Mouse (Mus musculus): ENCODE data around the gene Zfp362.

Gene Zfp362

GRCm38 (mm10) chr4:128806043-128806826 lies at the start of gene Zfp362:
Zfp362 (minus strand) TSS chr4:128806045.
- no peak for DNase-seq (ENCODE audit: extremely low read depth, low read depth, low spot score)

- no peak for DNase-seq (ENCODE audit: extremely low read depth, low read depth, low spot score)
Measured at GRCm38 (mm10) chr4:128855613-128856040, 49.8 kb upstream of the Zfp362 start.

GRCm38 (mm10) chr4:128853117-128853516 lies 47.3 kb upstream of the Zfp362 start:
- DNase-seq (ENCODE audit: extremely low read depth, low read depth, low spot score) = no peak

- no peak for DNase-seq (ENCODE audit: extremely low read depth, low read depth, low spot score)
Measured at GRCm38 (mm10) chr4:128852266-128852887, 46.5 kb upstream of the Zfp362 start.

GRCm38 (mm10) chr4:128849686-128850085 lies 43.8 kb upstream of the Zfp362 start:
- DNase-seq (ENCODE audit: extremely low read depth, low read depth, low spot score) = no peak

- no peak for DNase-seq (ENCODE audit: extremely low read depth, low read depth, low spot score)
Measured at GRCm38 (mm10) chr4:128848961-128849360, 43.1 kb upstream of the Zfp362 start.

- no peak for DNase-seq (ENCODE audit: extremely low read depth, low read depth, low spot score)
Measured at GRCm38 (mm10) chr4:128845367-128845973, 39.6 kb upstream of the Zfp362 start.

- DNase-seq (ENCODE audit: extremely low read depth, low read depth, low spot score) = no peak
Measured at GRCm38 (mm10) chr4:128844566-128844965, 38.7 kb upstream of the Zfp362 start.

GRCm38 (mm10) chr4:128841259-128841658 lies 35.4 kb upstream of the Zfp362 start:
- no peak for DNase-seq (ENCODE audit: extremely low read depth, low read depth, low spot score)

- DNase-seq (ENCODE audit: extremely low read depth, low read depth, low spot score) = no peak
Measured at GRCm38 (mm10) chr4:128839811-128840738, 34.2 kb upstream of the Zfp362 start.

- DNase-seq (ENCODE audit: extremely low read depth, low read depth, low spot score) = peak; percentile 80
Measured at GRCm38 (mm10) chr4:128838202-128838601, 32.4 kb upstream of the Zfp362 start.

- DNase-seq (ENCODE audit: extremely low read depth, low read depth, low spot score) = no peak
Measured at GRCm38 (mm10) chr4:128824131-128824530, 18.3 kb upstream of the Zfp362 start.

- no peak for DNase-seq (ENCODE audit: extremely low read depth, low read depth, low spot score)
Measured at GRCm38 (mm10) chr4:128820568-128820967, 14.7 kb upstream of the Zfp362 start.

GRCm38 (mm10) chr4:128817011-128817410 lies 11.2 kb upstream of the Zfp362 start:
- no peak for DNase-seq (ENCODE audit: extremely low read depth, low read depth, low spot score)

- DNase-seq (ENCODE audit: extremely low read depth, low read depth, low spot score) = peak; percentile 55
Measured at GRCm38 (mm10) chr4:128811382-128812056, 5.7 kb upstream of the Zfp362 start.

- peak; percentile 23 for DNase-seq (ENCODE audit: extremely low read depth, low read depth, low spot score)
Measured at GRCm38 (mm10) chr4:128806827-128807179, 958 bp upstream of the Zfp362 start.

GRCm38 (mm10) chr4:128805150-128806042 lies 449 bp downstream of the Zfp362 start:
- no peak for DNase-seq (ENCODE audit: extremely low read depth, low read depth, low spot score)

- no peak for DNase-seq (ENCODE audit: extremely low read depth, low read depth, low spot score)
Measured at GRCm38 (mm10) chr4:128804426-128805149, 1.3 kb downstream of the Zfp362 start.

- no peak for DNase-seq (ENCODE audit: extremely low read depth, low read depth, low spot score)
Measured at GRCm38 (mm10) chr4:128803569-128803968, 2.3 kb downstream of the Zfp362 start.

Measured in fat pad, adult 2 months (tissue).